Mouse (Mus musculus) layer of hippocampus, postnatal 25 days (tissue): Measurements from ENCODE around the gene Mydgf. TPM values are rescaled to one million over a fixed set of nuclear protein-coding genes. Genes with fewer than 3 reads are reported as not detected.

Experiments used
- DNase-seq, 2 experiments: peaks; one replicate each; pipeline ENCODE4 v3.0.0; 2022; ENCODE audit warnings: mixed read lengths in 2 of 2, low spot score in 1 of 2; ENCODE audit errors: extremely low spot score in 1 of 2
- total RNA-seq, 2 experiments: library from RNA; stranded (reverse); gene quantifications; 2 replicates each; pipeline ENCODE4 v1.2.3; 2021

The Mydgf gene
- 10 to 100 TPM; 39.4 to 41.4 TPM for total RNA-seq

DNA sequence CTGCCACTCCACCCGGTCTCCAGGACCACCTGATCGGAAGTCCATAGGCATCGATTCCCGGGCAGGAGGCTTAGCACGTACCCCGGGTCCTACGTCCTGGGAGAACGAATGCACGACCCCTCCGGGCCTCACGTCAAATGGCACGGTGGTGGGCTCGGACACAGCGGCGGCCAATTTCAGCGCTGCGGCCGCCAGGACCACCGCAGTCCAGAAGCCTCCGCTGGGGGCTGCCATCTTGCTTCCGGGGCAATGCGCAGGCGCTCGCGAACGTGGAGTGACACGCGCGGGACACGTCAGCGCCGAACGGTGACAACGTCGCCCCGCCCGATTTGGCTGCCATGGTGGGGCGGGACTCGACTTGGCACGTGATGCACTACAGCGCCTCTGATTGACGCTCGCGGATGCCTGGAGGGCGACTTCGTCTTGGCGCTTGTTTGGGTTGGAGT lies at the start of gene Mydgf:
TSS of gene Mydgf (minus strand) at position 263 of the 446 bp plus-strand sequence.
- peak; percentile 93 for DNase-seq

DNA sequence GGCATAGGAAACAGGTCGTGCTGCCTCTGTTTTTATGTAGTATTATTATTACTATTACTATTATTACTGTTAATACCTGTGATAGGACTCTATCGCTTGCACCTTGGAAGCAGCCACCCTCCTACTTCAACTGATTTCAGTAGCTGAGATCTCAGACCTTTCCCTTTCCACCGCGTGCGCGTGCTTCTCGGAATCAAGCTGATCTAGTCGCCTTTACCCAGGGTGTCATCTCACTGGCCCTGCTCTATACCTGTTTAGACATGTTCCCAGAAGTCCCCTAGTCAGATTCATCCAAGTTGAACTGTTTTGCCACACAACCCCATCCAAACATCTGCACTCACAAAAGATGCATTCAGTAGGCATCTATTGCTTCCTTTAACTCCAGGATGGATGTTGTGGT lies 49.7 kb upstream of the Mydgf start:
- DNase-seq: no peak

DNA sequence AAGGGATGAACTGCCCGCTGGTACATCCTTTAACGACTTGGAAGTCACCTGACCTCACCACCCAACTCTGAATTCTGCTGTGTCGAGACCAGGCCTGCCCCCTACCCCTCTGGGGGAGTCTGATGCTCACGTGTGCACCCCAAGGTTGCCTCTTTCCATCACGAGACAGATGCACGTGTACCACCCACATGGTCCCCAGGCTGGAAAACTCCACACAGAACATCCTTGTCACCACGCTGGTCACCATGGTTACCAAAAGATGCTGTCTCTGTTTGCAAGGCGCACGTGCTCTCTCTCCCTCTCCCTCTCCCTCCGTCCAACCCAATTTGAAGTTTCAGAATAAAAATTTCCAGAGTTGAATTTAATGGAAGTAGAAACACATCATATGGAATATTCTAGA lies 46.2 kb upstream of the Mydgf start:
- peak; percentile 55 for DNase-seq

DNA sequence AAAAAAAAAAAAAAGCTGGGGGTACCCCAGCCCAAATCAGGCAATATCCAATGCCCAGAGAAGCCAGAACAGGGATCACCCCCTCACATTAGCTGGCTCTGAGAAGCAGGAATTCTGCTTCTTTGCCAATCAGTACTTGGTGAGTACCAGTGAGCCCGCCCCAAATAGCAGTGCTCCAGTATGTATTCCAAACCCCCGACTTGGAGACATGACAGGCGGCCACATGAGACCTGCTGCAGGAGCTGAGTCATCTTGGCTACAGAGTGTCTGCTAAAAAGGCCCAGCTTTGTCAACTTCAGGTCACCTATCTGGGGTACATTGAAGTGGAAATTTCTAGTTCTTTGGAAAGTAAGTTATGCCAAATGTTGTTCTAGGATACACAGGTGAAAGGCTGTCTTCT lies 42.8 kb upstream of the Mydgf start:
- no peak for DNase-seq

DNA sequence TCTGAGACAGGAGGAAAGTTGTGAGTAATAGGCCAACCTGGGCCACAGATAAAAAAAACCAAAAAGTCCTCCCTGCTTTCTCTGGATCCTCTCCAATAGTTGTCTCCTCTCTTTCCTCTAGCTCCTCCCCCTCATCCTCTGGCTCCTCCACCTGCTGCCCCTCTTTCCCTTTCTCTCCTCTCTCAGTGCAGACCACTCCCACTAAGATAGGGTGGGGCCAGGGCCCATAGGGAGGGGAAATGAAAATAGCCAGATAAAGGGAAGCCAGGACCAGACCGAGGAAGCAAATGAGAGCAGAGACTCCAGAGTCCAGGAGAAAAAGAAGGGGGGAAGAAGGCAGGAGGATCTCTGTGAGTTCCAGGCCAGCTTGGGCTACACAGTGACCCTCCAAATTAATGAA lies 41.2 kb upstream of the Mydgf start:
- no peak for DNase-seq

DNA sequence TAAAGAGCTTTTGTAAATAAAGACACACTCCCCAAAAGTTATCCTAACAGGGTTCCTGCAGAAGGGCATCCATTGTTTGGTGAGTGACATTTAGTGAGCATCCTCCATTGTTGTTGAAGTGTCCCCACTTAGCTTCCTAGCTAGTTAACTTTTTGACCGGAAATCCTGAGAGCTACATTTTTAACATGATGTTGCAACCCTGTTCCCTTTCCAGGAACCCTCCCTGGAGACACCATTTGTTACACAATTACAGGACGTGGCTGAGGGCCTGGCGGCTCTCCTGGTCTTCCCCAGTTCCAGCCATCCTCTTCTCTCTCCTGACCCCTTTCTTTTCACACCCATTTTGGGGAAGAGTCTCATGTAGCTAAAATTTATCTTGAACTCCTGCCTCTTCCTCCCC lies 36.1 kb upstream of the Mydgf start:
- DNase-seq: no peak

DNA sequence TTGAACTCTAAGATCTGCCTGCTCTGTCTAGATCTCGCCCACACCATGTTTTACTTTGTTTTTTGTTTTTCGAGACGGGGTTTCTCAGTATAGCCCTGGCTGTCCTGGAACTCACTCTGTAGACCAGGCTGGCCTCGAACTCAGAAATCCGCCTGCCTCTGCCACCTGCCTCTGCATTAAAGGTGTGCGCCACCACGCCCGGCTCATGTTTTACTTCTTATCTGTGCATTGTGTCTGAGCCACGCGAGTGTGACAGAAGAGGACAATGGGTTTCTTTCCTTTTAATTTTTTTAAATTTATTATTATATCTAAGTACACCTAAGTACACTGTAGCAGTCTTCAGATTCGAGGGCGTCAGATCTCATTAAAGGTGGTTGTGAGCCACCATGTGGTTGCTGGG lies 35.5 kb upstream of the Mydgf start:
- no peak for DNase-seq

DNA sequence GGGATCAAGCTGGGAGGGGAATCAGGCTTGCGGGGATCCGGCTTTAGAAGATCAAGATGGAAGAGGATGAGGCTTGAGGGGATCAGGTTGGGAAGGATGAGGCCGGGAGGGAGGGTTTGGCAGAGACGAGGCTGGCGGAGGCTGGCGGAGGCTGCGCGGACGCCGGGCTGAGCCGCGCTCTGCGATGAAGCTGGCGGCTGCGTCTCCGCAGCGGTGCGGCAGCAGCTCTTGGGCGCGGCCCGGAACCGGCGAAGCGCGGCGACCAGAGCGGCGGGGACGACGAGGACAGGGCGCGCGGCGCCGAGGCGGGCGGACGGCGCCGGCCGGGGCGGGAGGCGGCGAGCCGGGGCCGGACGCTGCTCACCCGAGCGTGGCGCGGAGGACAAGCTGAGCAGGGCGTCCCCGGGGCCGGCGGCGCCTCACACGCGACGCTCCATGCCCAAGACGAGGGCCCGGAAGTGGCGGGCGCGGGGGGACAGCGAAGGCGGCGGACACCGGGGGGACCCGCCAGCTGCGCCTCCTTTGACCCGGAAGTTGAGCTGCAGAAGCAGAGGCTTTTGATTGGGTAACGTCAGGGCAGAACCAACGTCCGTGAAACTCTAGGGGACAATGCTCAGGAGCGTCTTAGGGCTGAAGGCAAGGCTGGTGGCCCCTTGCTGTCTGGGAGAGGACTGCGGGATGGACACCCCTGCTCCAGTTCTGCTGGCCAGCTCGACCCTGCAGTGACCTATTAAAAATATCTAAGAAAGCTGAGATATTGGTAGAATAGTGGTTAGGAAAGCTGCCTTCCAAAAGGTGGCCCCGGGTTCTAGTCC lies 34.9 kb upstream of the Mydgf start, which contains the start of gene Dpp9:
TSS of gene Dpp9 (minus strand) at position 529 of the 815 bp plus-strand sequence.
- peak; percentile 78 to 80 for DNase-seq

DNA sequence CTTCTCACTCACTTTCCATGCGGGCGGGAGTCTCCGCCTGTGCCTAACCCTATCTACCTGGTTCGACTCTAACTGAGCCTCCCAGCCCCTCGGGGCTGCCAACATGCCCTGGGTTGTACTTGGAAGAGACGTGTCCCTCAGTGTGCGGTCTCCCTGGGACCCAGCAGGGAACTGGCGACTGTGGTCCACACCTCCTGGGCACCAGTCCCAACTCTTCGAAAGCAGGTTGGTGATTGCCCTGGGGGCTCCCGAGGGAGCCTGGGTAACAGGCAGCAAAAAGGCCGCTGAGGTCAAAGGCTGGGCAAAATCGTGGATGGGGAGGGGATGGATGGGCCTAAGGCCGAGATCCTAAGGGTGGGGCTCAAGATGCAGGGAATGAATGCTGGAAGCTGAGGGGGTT lies 34.0 kb upstream of the Mydgf start:
- DNase-seq: no peak

DNA sequence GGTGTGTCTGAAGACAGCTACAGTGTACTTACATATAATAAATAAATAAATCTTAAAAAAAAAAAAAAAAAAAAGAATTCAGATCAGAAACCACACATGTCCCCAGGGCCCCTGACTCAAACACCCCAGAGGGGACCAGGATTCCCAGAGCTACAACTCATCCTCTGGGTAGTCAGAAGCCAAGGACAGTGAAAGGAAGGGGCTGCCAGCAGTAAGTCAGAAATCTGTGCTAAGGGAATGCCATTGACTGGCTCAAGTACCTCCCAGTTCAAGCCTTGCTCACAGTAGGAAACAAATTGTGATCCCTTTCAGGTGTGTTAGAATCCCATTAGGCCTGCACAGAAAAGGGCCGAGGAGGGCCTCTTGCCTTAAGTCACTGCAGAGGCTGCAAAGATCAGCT lies 30.5 kb upstream of the Mydgf start:
- no peak for DNase-seq

DNA sequence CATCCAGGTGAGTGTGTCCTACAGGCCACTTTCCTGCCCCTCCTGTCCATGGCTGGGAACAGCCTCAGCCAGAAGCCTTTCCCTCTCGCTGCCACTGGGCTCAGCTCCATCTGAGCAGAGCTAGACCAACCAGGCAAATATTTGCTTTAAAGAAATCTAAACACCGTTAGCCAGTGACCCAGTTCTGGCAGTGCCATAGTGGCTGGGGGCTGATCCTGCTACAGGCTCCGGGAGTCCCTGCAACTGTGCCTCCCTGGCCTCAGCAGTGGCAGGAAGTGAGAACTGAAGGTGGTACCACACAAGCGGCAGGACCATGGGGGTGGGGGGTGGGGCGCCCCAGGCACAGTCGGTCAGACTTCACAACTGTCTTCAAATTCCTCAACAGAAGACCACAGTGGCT lies 29.0 kb upstream of the Mydgf start:
- no peak for DNase-seq

DNA sequence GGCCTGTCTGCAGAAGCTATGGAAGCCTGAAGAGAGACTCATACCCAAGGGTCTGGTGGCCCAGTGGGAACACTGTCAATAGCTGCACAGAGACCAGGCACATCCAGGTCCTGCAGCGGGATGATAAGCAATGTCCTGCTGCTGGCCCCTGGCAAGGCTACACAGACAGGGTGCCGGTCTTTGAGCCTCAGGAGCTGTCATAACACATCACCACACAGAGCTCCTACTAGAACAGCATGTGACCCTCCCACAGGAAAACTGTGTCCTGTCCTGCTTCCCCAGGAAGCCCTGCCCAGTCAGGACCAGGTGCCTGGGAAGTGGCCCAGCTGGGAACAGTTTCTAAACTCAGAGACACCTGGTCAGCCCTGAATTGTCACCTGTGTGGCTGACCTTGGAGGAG lies 27.4 kb upstream of the Mydgf start:
- DNase-seq: no peak

DNA sequence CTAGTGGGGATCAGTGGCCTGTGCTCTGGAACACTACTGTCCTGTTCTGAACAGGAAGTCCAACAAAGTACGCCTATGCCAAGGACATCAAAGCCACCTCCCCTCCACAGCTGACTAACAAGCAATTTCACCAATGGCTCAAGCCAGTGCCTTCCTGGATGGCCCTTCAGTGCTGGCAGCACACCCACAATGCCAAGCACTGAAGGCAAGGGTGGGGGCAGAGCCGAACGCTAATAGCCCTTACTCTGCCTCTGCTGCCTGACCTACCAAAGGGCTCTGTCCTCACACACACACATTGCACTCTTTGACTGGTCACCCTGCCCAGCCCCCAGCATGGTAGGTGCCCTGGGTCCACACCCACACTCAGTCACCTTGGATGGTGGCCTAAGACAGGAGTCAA lies 25.1 kb upstream of the Mydgf start:
- DNase-seq: no peak

DNA sequence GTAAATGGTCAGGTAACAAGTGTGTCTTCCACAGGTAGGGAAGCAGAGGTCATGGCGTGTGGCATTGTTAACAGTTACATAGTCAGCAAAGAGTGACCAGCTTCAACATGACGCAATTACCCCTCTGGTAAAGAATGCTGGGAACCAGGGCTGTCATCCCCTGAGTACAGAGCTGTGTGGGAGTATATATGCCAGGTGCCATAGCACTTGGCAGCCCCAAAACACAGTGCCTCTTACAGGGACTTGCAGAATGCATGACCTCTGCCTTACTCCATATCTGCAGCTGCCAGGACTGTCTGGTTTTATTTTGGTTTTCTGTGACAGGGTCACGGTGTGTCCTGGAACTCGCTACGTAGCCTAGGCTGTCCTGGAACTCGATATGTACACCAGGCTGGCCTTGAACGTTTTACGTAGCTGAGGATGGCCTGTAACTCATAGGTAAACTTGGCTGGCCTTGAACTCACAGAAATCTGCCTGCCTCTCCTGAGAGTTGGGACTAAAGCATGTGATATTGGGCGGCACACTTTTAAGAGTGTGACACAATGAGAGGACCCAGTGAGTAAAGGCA lies 24.3 kb upstream of the Mydgf start:
- DNase-seq: no peak

DNA sequence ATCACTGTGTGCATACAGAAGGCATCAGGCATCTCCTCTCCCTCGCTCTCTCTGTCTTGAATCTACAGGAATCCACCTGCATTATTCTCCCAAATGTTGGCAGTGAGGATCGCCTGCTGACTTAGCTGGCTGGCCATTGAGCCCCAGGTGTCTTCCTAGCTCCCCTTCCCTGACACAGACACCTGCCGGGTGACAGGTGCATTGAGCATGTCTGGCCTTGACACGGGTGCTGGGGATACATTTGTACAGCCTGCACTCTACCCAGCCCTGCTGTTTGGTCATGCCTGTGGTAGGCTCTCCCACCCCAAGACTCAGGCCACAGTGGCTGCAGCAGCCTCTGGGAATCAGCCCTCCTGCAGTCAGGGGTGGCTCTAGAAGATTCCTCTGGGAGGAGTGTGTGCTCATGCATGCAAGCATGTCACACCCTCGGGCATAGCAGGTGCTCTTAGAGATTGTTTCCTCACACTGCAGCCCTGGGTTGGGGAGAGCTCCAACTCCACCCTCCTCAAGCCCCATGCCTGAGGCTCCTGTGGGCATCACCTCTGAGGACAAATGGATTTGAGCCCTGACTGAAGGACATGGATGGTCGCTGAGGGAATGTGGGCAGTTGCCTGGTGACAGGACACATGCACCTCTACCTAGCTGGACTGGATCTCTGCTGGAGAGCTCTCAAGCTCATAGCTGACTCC lies 23.4 kb upstream of the Mydgf start:
- no peak for DNase-seq

DNA sequence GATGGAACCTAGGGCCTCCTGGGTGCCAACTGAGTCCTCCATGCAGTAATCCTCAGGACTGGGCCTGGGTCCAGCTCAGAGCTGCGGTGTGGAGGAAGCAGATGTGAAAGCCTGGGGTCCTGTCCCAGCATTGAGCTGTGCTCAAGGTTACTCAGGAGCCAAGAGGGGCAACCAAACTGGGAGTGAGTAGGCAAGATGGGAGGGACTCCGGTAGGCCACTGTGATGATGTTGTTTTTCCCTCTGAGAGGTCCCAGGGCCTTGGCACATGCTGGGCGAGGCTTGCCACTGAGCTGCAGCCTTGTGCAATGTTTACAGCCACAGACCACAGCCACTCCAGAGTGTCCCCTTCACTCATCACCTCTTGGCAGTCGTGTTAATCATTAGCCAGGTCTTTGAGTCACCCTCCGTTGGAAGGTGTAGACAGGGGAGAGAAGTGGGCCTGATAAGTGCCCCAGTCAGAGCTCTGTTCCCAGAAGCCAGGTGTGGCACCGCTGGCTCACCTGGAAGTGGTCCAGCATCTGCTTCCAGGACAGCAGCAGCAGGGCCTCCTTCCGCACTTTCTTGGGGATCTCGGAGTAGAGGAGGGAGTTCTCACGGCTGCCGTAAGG lies 22.7 kb upstream of the Mydgf start:
- no peak for DNase-seq

DNA sequence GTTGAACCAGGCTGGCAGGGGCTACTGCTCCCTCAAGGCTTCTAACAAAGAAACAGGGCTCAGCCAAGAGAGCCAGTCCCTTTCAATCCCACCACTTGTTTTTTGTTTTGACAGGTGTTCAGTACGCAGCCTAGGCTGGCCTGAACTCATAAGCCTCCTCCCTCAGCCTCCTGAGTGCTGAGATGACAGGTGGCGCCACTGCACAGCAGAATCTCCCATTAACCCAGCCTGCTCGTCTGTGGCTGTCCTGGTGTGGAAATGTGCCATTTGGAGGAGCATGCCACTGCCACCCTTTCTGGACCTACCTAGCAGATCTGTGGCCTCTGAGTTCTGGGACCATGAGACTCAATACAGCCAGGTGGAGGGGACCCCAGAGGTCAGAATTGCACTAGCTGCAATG lies 20.0 kb upstream of the Mydgf start:
- no peak for DNase-seq

DNA sequence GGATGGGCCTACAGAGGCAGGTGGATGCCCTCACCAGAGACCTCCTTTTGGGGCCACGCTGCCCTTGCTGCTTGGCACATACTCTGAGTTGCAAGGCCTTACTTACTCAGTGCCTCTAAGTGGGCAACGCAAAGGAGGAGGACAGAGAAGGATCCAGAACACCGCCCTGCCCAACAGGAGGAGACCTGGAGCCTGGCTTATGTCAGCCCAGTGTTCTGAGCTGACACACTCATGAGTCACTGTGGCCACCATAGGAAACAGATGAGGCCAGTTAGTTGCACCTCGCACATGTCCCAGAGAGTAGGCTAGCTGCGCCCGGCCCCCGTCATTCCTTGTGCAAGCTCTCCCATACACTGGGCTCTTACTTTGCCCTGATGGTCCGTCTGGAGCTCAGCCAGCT lies 18.8 kb upstream of the Mydgf start:
- no peak for DNase-seq

DNA sequence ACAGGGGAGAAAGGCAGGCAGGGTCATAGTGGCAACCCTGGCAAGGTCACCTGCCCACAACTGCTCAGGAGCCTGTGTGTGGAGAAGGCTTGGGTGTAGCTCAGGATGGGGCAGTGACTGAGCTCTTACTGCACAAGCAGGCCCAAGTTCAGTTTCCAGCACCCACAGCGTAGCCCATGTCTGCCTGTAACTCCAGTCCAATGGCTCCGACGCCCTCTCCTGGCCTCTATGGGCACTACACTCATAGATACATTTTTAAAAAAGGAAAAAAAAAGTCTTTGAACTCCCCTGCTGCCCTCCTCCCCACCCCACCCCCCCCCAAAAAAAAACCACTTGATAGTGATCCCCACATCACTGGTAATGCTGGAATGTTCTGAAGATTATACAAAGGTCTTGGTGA lies 17.9 kb upstream of the Mydgf start:
- no peak for DNase-seq

DNA sequence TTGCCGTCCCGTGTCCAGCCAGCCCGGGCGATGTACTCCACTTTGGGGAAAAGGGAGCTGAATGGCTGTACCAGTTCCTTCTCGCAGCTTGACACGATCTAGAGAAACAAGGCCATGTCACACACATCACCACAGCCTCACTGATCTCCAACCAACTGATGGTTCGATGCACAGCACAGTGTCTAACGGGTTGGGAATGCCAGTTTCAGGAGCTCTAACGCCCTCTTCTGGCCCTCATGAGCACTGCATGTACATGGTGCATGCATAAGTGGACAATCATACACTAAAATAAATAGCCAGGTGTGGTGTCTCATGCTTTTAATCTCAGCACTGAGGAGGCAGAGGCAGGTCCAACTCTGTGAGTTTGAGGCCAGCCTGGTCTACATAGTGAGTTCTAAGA lies 16.9 kb upstream of the Mydgf start:
- no peak for DNase-seq

DNA sequence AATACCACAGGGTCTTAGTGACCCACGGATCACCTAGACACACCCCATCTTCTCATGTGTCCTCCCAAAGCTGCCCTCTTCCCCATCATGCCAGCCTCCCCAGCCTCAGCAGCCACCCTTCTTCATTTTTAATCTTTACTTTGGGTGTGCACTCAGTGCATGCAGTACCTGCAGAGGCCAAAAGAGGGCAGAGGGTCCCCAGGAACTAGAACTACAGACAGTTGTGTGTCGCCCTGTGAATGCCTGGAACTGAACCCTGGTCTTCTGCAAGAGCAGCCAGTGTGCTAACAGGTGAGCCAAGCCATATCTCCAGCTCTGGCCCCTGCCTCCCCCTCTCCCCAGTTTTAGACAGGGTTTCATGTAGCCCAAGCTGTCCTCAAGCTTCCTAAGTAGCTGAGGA lies 13.1 kb upstream of the Mydgf start:
- no peak for DNase-seq
